Mouse (Mus musculus) naive thymus-derived CD4-positive, alpha-beta T cell, adult 5 months (primary cell): Measurements from ENCODE around the gene Upk1b. TPM values are rescaled to one million over a fixed set of nuclear protein-coding genes. Genes with fewer than 3 reads are reported as not detected.

ENCODE experiments used
- polyA plus RNA-seq: library from polyadenylated mRNA; unstranded; fragments of 100-300 nt; shearing (Covaris generic); gene quantifications from one replicate; pipeline ENCODE4 v1.2.1, GENCODE M21; 2017

Upk1b gene
- polyA plus RNA-seq = not detected

GRCm38 (mm10) chr16:38800091-38800490 lies at the start of gene Upk1b:
Gene Upk1b, minus strand, starts transcription at chr16:38800328.

GRCm38 (mm10) chr16:38828649-38829048 lies 28.5 kb upstream of the Upk1b start, which contains the start of gene 4930435E12Rik:
Gene 4930435E12Rik, minus strand, starts transcription at chr16:38828749.

GRCm38 (mm10) chr16:38742113-38742658 lies 57.9 kb downstream of the Upk1b start, which contains the start of gene B4galt4:
Gene B4galt4, plus strand, starts transcription at chr16:38742264.

Other genes with a start within 250 kb of the Upk1b start
- gene Tmem39a, start 241.6 kb downstream of the Upk1b start, polyA plus RNA-seq = 49.6 TPM
- 58.9 TPM for gene Arhgap31, start 87.1 kb downstream of the Upk1b start, polyA plus RNA-seq
- 0.53 TPM for gene B4galt4, start 58.1 kb downstream of the Upk1b start, polyA plus RNA-seq
- not detected for gene 4930435E12Rik, start 28.4 kb upstream of the Upk1b start, polyA plus RNA-seq
- not detected for gene Igsf11, start 92.3 kb upstream of the Upk1b start, polyA plus RNA-seq